Mouse (Mus musculus) ES-E14 (cell line): Measurements from ENCODE around the gene Flnc. TPM values are rescaled to one million over a fixed set of nuclear protein-coding genes. Genes with fewer than 3 reads are reported as not detected.

Source experiments
- DNase-seq: peaks from one replicate; pipeline ENCODE4 v3.0.0-alpha.2; 2013; ENCODE audit warnings: low read depth, low spot score
- H3K27ac ChIP-seq: 2 replicates; pipeline ENCODE4 v1.5.1; 2012; ENCODE audit warnings: low read depth, mild to moderate bottlenecking, low read length, moderate library complexity, mixed read lengths; ENCODE audit not compliant: poor library complexity, insufficient read depth, severe bottlenecking
- H3K36me3 ChIP-seq: 2 replicates; pipeline ENCODE4 v1.6.1; 2012; ENCODE audit warnings: mild to moderate bottlenecking, low read length, moderate library complexity, mixed read lengths; ENCODE audit not compliant: control insufficient read depth, poor library complexity, insufficient read depth, severe bottlenecking
- H3K4me1 ChIP-seq, 2 experiments: fragments of 150-350 bp in 1 of 2; sonication (generic) in 1 of 2; 2 replicates each; pipeline ENCODE4 v1.6.1; 2012; ENCODE audit warnings: low read length in 2 of 2, mild to moderate bottlenecking in 1 of 2, mixed read lengths in 1 of 2; ENCODE audit not compliant: control insufficient read depth in 2 of 2, insufficient read depth in 2 of 2, poor library complexity in 1 of 2
- H3K4me3 ChIP-seq, 2 experiments: fragments of 150-350 bp in 1 of 2; sonication (generic) in 1 of 2; 2 replicates each; pipeline ENCODE4 v1.5.1; 2012; ENCODE audit warnings: low read length in 2 of 2, low read depth in 1 of 2, mild to moderate bottlenecking in 1 of 2, mixed read lengths in 1 of 2; ENCODE audit not compliant: insufficient read depth in 1 of 2, poor library complexity in 1 of 2, severe bottlenecking in 1 of 2
- H3K9ac ChIP-seq: 2 replicates; pipeline ENCODE4 v1.6.1; 2012; ENCODE audit warnings: low read depth, mild to moderate bottlenecking, low read length, mixed read lengths; ENCODE audit not compliant: poor library complexity, insufficient read depth, severe bottlenecking
- H3K9me3 ChIP-seq: fragments of 150-350 bp; sonication (generic); 2 replicates; pipeline ENCODE4 v1.6.1; 2012; ENCODE audit warnings: low read depth, mild to moderate bottlenecking, low read length; ENCODE audit not compliant: control insufficient read depth, insufficient read depth
- CHD2 ChIP-seq: IDR thresholded peaks from 2 replicates; pipeline ENCODE4 v1.6.1; 2014; ENCODE audit warnings: mild to moderate bottlenecking, low read depth, low read length, inconsistent platforms
- HCFC1 ChIP-seq: IDR thresholded peaks from 2 replicates; pipeline ENCODE4 v1.6.1; 2012; ENCODE audit warnings: low read length, inconsistent platforms, borderline replicate concordance; ENCODE audit not compliant: insufficient read depth
- MAFK ChIP-seq: IDR thresholded peaks from 2 replicates; pipeline ENCODE4 v1.6.1; 2014; ENCODE audit warnings: mild to moderate bottlenecking, low read depth, low read length, inconsistent platforms; ENCODE audit not compliant: insufficient read depth
- ZC3H11A ChIP-seq: IDR thresholded peaks from 2 replicates; pipeline ENCODE4 v1.6.1; 2012; ENCODE audit warnings: low read depth, mild to moderate bottlenecking, inconsistent platforms, low read length, borderline replicate concordance
- ZNF384 ChIP-seq: IDR thresholded peaks from 2 replicates; pipeline ENCODE4 v1.6.1; 2012; ENCODE audit warnings: low read depth, low read length, inconsistent platforms
- in situ Hi-C, 2 experiments: fragments of 600-800 bp; cut with MboI; formaldehyde crosslinking; loops; one replicate each; pipeline ENCODE4 v1.15.1; 2025; ENCODE audit warnings: low sequenced_read_pairs in 2 of 2, inconsistent platforms in 1 of 2; ENCODE audit not compliant: unreplicated experiment in 2 of 2
- total RNA-seq: library from RNA; depleted of rRNA; stranded (reverse); fragments of 300-350 nt; gene quantifications from 2 replicates; pipeline ENCODE4 v1.2.3, GENCODE M21; 2012

The Flnc gene
- total RNA-seq, 1 experiment: 86.4 TPM

DNA sequence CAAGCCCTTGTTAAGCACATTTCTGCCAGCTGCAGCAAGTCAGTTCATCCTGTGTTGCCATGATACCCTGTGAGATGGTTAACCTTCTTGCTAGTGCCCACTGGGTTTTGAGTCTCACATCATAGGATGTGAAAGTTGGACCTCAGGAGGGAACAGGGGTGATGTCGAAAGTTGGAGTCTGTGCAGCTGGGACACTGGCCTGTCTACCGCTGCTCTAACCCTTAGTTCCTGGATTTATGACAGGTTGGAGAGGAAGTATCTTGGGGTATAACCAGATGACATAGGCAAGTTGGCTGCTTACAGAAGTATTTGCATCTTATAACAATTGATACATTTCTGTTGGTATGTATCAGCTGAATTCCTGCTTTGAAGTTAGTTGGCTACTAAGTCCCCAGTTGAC, 12.5 kb upstream of the Flnc start:
- Histone ChIP-seq H3K9me3 (no peaks in the 10 kb centered on the region), H3K36me3 (peaks cover 2% of the 10 kb centered on the region; the same call in 1 of the 2 replicates), H3K4me3 (no peak overlapping the region), H3K27ac (no peak overlapping the region), H3K4me1 (no peaks in the 10 kb centered on the region; a peak in 1 of 4 replicates), H3K9ac (no peak overlapping the region)
- in situ Hi-C loops: no loop called here
- DNase-seq: no peak
- TF ChIP-seq CHD2 (no peak), ZNF384 (no peak), MAFK (no peak), HCFC1 (no peak), ZC3H11A (no peak)

DNA sequence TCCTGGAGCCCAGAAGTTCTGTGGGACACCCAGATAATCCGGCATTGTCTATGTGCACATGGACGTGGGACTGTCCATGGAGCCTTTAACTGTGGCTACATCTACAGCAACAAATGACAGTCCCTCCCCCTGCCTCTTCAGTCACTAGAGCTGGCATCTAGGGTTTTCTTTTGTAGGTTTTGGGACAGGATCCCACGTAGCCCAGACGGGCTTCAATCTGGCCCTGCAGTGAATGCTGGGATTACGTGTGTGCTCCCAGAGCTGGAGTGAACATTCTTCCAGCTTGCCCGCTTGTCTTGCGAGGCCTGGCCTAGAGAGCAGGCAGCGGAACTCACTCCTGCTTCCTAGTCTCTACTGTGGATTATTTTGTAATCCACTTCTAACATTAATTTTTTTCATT, 7.9 kb upstream of the Flnc start:
- Histone ChIP-seq H3K4me3 (no peak overlapping the region), H3K9me3 (no peaks in the 10 kb centered on the region), H3K27ac (no peak overlapping the region), H3K9ac (no peak overlapping the region), H3K4me1 (no peaks in the 10 kb centered on the region; a peak in 1 of 4 replicates), H3K36me3 (no peaks in the 10 kb centered on the region)
- DNase-seq: no peak
- in situ Hi-C loops: no loop called here
- TF ChIP-seq ZC3H11A (no peak), HCFC1 (no peak), ZNF384 (no peak), MAFK (no peak), CHD2 (no peak)

DNA sequence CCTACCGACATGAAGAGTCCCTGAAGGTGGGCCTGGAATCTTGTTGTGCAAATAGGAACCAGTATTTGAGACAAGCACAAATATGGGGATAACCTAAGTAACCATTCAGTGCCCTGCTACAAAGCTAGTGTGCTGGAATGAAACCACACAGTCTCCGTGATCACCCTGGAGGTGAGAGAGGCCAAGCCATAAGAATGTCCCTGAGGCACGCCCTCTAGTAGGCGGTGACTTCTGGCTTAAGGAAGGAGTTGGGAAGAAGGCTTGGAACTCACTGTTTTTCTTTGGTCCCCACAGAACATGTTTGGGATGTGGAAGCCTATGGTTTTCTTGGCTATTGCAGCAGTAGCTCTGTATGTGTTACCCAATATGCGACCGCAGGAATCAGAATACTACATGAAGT, 6.7 kb upstream of the Flnc start:
- H3K36me3 ChIP-seq: no peaks in the 10 kb centered on the region
- TF ChIP-seq HCFC1: no peak
- no peak for TF ChIP-seq ZC3H11A
- no peak for TF ChIP-seq MAFK
- no peak for TF ChIP-seq ZNF384
- TF ChIP-seq CHD2: no peak
- no peak overlapping the region for H3K9ac ChIP-seq
- in situ Hi-C loops: no loop called here
- no peaks in the 10 kb centered on the region; a peak in 1 of 4 replicates for H3K4me1 ChIP-seq
- DNase-seq: no peak
- H3K9me3 ChIP-seq: no peaks in the 10 kb centered on the region
- no peak overlapping the region for H3K27ac ChIP-seq
- no peak overlapping the region for H3K4me3 ChIP-seq

DNA sequence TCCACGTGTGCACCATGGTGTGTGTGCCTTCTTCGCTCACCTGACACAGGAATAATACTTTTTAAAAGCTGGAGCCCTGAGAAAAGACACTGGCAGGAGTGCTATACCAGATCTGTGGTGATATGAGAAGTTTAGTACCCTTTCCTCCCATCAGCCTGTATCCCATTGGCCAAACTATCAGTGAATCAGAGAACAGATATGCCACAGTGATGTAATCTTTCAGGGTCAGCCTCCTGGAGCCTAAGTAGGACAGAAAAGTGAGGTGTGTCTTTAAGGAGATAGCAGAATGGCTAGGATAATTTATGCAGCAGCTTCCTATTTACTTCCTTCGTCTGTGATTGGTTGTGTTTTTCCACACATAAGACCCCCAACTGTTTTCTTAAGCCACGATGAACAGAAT, 4.9 kb upstream of the Flnc start:
- Histone ChIP-seq H3K9me3 (no peaks in the 10 kb centered on the region), H3K9ac (no peak overlapping the region), H3K27ac (no peak overlapping the region), H3K4me1 (peaks cover 0 to 2% of the 10 kb centered on the region in 2 experiments; a peak in 1 of 4 replicates), H3K4me3 (no peak overlapping the region), H3K36me3 (no peaks in the 10 kb centered on the region)
- in situ Hi-C loops: no loop called here
- DNase-seq: no peak
- TF ChIP-seq MAFK (no peak), ZNF384 (no peak), HCFC1 (no peak), ZC3H11A (no peak), CHD2 (no peak)

DNA sequence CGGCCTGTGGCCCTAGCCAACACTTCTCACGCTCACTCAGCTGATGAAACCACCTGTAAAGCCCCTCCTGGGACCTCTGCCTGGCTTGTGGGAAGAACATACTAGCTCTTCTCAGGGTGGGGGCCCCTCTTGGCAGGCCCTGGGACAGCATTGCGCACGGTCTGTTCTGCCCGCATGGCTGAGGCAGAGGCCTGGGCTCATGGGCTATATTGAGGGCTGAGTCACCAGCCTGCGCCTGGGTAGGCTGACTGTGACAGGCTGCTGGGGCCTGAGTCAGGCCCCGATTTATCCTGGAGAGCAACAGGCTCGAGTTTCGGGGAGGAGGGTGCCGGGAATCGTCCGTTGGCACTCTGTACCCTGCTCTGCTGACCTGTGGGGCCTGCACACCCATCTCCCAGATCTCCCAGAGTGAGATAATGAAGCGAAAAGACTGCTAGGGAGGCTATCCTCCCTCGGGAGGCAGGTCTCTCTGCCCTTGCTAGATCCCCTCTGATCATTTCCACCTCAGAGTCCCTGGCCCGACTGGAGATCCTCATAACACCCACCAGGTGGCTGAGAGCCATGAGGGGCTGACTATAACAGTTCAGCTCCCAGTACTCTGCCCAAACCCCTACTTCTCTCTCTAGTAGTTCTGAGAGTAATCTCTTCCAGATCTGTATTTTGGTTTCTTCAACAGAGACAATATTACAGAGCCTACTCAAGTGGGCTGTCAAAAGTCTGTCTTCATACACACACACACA, 2.2 kb upstream of the Flnc start:
- H3K4me1 ChIP-seq: peaks cover 0 to 15% of the 10 kb centered on the region in 2 experiments; a peak in 2 of 4 replicates
- DNase-seq: no peak
- H3K4me3 ChIP-seq: no peak overlapping the region
- TF ChIP-seq ZC3H11A (no peak), MAFK (no peak), HCFC1 (no peak), CHD2 (no peak), ZNF384 (no peak)
- in situ Hi-C loops: no loop called here
- no peak overlapping the region for H3K9ac ChIP-seq
- H3K36me3 ChIP-seq: no peaks in the 10 kb centered on the region
- H3K9me3 ChIP-seq: no peaks in the 10 kb centered on the region
- H3K27ac ChIP-seq: no peak overlapping the region
